In the genomic region with DNA sequence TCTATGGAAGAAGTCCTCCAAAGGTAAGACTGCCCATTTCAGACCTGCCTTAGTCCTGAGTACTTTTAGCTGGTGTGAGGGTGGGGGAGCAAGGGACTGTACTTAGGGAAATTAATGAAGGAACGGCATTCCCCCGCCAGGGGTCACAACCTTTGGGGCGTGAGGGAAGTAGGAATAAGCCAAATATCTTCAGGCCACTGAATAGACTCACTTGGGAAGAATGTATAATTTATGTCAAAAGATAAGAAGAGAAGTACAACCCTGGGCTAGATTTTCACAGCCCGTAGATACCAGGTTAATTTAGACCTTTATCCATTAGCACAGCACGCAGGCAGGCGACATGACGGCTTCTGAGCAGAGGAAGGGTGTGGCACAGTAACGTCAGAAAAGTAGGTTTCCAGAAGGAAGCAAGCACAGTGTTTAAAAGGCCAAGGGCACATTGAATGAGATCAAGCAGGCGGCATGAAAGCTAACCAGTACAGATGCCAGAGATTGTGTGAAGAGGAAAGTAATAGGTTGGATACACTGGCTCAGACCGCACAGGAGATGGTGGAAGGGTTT, we compare ENCODE assay signal across 10 mouse cellular contexts. TPM values are rescaled to one million over a fixed set of nuclear protein-coding genes. Genes with fewer than 3 reads are reported as not detected.
DNase-seq lines count a peak whose midpoint lies in the region; ATAC-seq and TF ChIP-seq lines count a peak whose summit lies in the region.
"Had no signal": no experiment of that assay in that cellular context is flagged by ENCODE, and none has a peak within 500 bp of the region (broad histone marks: within the 10 kb centered on the region; RNA-seq: fewer than 3 reads in every experiment).

No protein-coding gene starts in this region.

- H3K9ac ChIP-seq in intestine, embryonic 15.5 days: no peak overlapping the region
- no peak overlapping the region for H3K9ac ChIP-seq in liver, embryonic 12.5 days
- H3K9ac ChIP-seq: embryonic facial prominence, embryonic 13.5 days had no signal

- 0 out of 2 replicates have a peak overlapping the region, but pooled peaks have one; percentile 19 for H3K27ac ChIP-seq in intestine, embryonic 15.5 days
- no peak overlapping the region for H3K27ac ChIP-seq in liver, embryonic 12.5 days
- H3K27ac ChIP-seq: embryonic facial prominence, embryonic 13.5 days had no signal

- no peaks in the 10 kb centered on the region for H3K27me3 ChIP-seq in G1E (ENCODE audit: insufficient read depth, low read length)
- H3K27me3 ChIP-seq in intestine, embryonic 15.5 days (replicated peaks): no peaks in the 10 kb centered on the region
- 0 out of 2 replicates have a peak, but pooled peaks cover 12% of the 10 kb centered on the region for H3K27me3 ChIP-seq in liver, embryonic 12.5 days (replicated peaks)
- H3K27me3 ChIP-seq: embryonic facial prominence, embryonic 13.5 days had no signal

- TF ChIP-seq CTCF in G1E (IDR thresholded peaks at IDR 0.05; ENCODE audit: low read depth, low read length): no peak

- peak overlapping the region; percentile 13; the same call in 1 of the 2 replicates for H3K4me3 ChIP-seq in G1E (ENCODE audit: low read depth, low read length)
- no peak overlapping the region for H3K4me3 ChIP-seq in intestine, embryonic 15.5 days (replicated peaks)
- no peak overlapping the region for H3K4me3 ChIP-seq in liver, embryonic 12.5 days
- H3K4me3 ChIP-seq: embryonic facial prominence, embryonic 13.5 days had no signal

- no peaks in the 10 kb centered on the region for H3K9me3 ChIP-seq in G1E (replicated peaks)
- 0 out of 2 replicates have a peak, but pooled peaks cover 7% of the 10 kb centered on the region for H3K9me3 ChIP-seq in intestine, embryonic 15.5 days
- peaks cover 6% of the 10 kb centered on the region for H3K9me3 ChIP-seq in liver, embryonic 12.5 days (replicated peaks)

- ATAC-seq in G1E (ENCODE audit: extremely low read depth, insufficient number of reproducible peaks, low FRiP score, poor library complexity, severe bottlenecking): peak; percentile 79
- peak; percentile 26; the same call in 1 of the 2 replicates for ATAC-seq in intestine, embryonic 15.5 days
- ATAC-seq in liver, embryonic 12.5 days: peak; percentile 65
- no peak for ATAC-seq in activated CD4-positive, CD25-positive, alpha-beta regulatory T cell, adult 4 months

- H3K36me3 ChIP-seq in G1E (replicated peaks): no peaks in the 10 kb centered on the region
- no peaks in the 10 kb centered on the region for H3K36me3 ChIP-seq in intestine, embryonic 15.5 days
- H3K36me3 ChIP-seq in liver, embryonic 12.5 days: no peaks in the 10 kb centered on the region
- H3K36me3 ChIP-seq: embryonic facial prominence, embryonic 13.5 days had no signal

- peaks cover 80% of the 10 kb centered on the region for H3K4me1 ChIP-seq in G1E (ENCODE audit: insufficient read depth, low read depth, low read length)
- peaks cover 10% of the 10 kb centered on the region; the same call in 1 of the 2 replicates for H3K4me1 ChIP-seq in intestine, embryonic 15.5 days (replicated peaks)
- H3K4me1 ChIP-seq in liver, embryonic 12.5 days: peaks cover 36% of the 10 kb centered on the region

- WGBS in intestine, embryonic 15.5 days: 65% methylated on average over 10 of the region's 10 CpGs
- 51% methylated on average over 10 of the region's 10 CpGs for WGBS in liver, embryonic 12.5 days (ENCODE audit: insufficient replicate concordance)

- H3K4me2 ChIP-seq in intestine, embryonic 15.5 days (replicated peaks): no peak overlapping the region
- no peak overlapping the region for H3K4me2 ChIP-seq in liver, embryonic 12.5 days
- H3K4me2 ChIP-seq: embryonic facial prominence, embryonic 13.5 days had no signal

- DNase-seq in G1E (ENCODE audit: low spot score): no peak
- peak; percentile 23 for DNase-seq in NIH3T3 (ENCODE audit: low read depth)
- DNase-seq in right cerebral cortex, adult 18-20 months: no peak
- DNase-seq in cerebellum, postnatal 14 days: no peak
- DNase-seq in layer of hippocampus, postnatal 36 days: no peak
- DNase-seq: gastrocnemius, postnatal 14 days had no signal

RNA-seq across cellular contexts. Expression of a gene that starts 37.0 kb away (rescaled TPM):
- 12.3 and 19.4 TPM in 2 replicates for total RNA-seq in G1E (2014; fragmentation: Nextera tagmentation)
- 1.5 and 2.1 TPM in 2 replicates for total RNA-seq in G1E (2017)
- polyA plus RNA-seq in G1E (2012): 3.4 and 3.5 TPM in 2 replicates
- 83.2 and 84.5 TPM in 2 replicates for polyA plus RNA-seq in intestine, embryonic 15.5 days (2015; fragmentation: Nextera tagmentation; extraction: Ambion mirVana)
- 28.6 and 30.8 TPM in 2 replicates for polyA plus RNA-seq in liver, embryonic 12.5 days (2016; fragmentation: Nextera tagmentation; extraction: Ambion mirVana)
- 1 to 10 TPM; 1.6 to 1.8 TPM for polyA plus RNA-seq in activated CD4-positive, CD25-positive, alpha-beta regulatory T cell, adult 4 months (2017; shearing (Covaris generic))
- total RNA-seq in layer of hippocampus, postnatal 36 days (2021): 10 to 100 TPM; 28.5 to 30.7 TPM
